Mouse (Mus musculus): ENCODE measurements around the gene Acat2. TPM values are rescaled to one million over a fixed set of nuclear protein-coding genes. Genes with fewer than 3 reads are reported as not detected.
"Not testable (repeated sequence)": the region's sequence is repeated elsewhere in the genome, so short reads cannot be mapped to it uniquely, and the experiment has no call there.

Gene Acat2
- polyA plus RNA-seq, 2 experiments, result 67.4 to 110 TPM

- ATAC-seq (ENCODE audit: low FRiP score, low read depth) (no peak), DNase-seq (ENCODE audit: low spot score) (no peak)
- H3K9ac ChIP-seq (ENCODE audit: low read depth, low read length, severe bottlenecking), result no peak overlapping the region
- no peak for TF ChIP-seq POLR2A (IDR thresholded peaks at IDR 0.05; ENCODE audit: borderline replicate concordance, extremely low read depth, insufficient read depth, insufficient read length)
- no peak overlapping the region for H3K4me3 ChIP-seq (replicated peaks; ENCODE audit: low read length)
- 100% methylated on average over 1 of the region's 1 CpGs for WGBS
- no peak overlapping the region for H3K4me2 ChIP-seq (replicated peaks; ENCODE audit: low read depth, low read length, severe bottlenecking)
- H3K27me3 ChIP-seq (ENCODE audit: control insufficient read depth, insufficient read depth, low read length), result no peaks in the 10 kb centered on the region
- peaks cover 72% of the 10 kb centered on the region for H3K36me3 ChIP-seq (ENCODE audit: control insufficient read depth, insufficient read depth, low read length)
- H3K9me3 ChIP-seq (ENCODE audit: control insufficient read depth, low read length), result no peaks in the 10 kb centered on the region
- no peak overlapping the region for H3K27ac ChIP-seq (replicated peaks; ENCODE audit: low read depth, low read length)
- H3K4me1 ChIP-seq (ENCODE audit: control insufficient read depth, insufficient read depth, low read length), result no peaks in the 10 kb centered on the region
Observed at GRCm38 (mm10) chr17:12978546-12978945, 18.0 kb upstream of the Acat2 start.

GRCm38 (mm10) chr17:12973851-12974250 lies 13.3 kb upstream of the Acat2 start:
- 81% methylated on average over 2 of the region's 2 CpGs for WGBS
- DNase-seq (ENCODE audit: low spot score) (no peak), ATAC-seq (ENCODE audit: low FRiP score, low read depth) (no peak)
- no peak for TF ChIP-seq POLR2A (IDR thresholded peaks at IDR 0.05; ENCODE audit: borderline replicate concordance, extremely low read depth, insufficient read depth, insufficient read length)
- H3K36me3 ChIP-seq (ENCODE audit: control insufficient read depth, insufficient read depth, low read length), result peaks cover 69% of the 10 kb centered on the region
- no peak overlapping the region for H3K4me3 ChIP-seq (replicated peaks; ENCODE audit: low read length)
- H3K4me1 ChIP-seq (ENCODE audit: control insufficient read depth, insufficient read depth, low read length), result no peaks in the 10 kb centered on the region
- H3K9ac ChIP-seq (ENCODE audit: low read depth, low read length, severe bottlenecking), result no peak overlapping the region
- H3K27me3 ChIP-seq (ENCODE audit: control insufficient read depth, insufficient read depth, low read length), result no peaks in the 10 kb centered on the region
- H3K4me2 ChIP-seq (replicated peaks; ENCODE audit: low read depth, low read length, severe bottlenecking), result no peak overlapping the region
- H3K27ac ChIP-seq (replicated peaks; ENCODE audit: low read depth, low read length), result no peak overlapping the region
- H3K9me3 ChIP-seq (ENCODE audit: control insufficient read depth, low read length), result no peaks in the 10 kb centered on the region

GRCm38 (mm10) chr17:12967173-12967572 lies 6.6 kb upstream of the Acat2 start:
- H3K27me3 ChIP-seq (ENCODE audit: control insufficient read depth, insufficient read depth, low read length), result no peaks in the 10 kb centered on the region
- H3K4me1 ChIP-seq (ENCODE audit: control insufficient read depth, insufficient read depth, low read length), result no peaks in the 10 kb centered on the region
- 85% methylated on average over 2 of the region's 2 CpGs for WGBS
- H3K27ac ChIP-seq (replicated peaks; ENCODE audit: low read depth, low read length), result no peak overlapping the region
- no peaks in the 10 kb centered on the region for H3K9me3 ChIP-seq (ENCODE audit: control insufficient read depth, low read length)
- ATAC-seq (ENCODE audit: low FRiP score, low read depth) (no peak), DNase-seq (ENCODE audit: low spot score) (no peak)
- no peak overlapping the region for H3K9ac ChIP-seq (ENCODE audit: low read depth, low read length, severe bottlenecking)
- H3K4me3 ChIP-seq (replicated peaks; ENCODE audit: low read length), result no peak overlapping the region
- TF ChIP-seq POLR2A (IDR thresholded peaks at IDR 0.05; ENCODE audit: borderline replicate concordance, extremely low read depth, insufficient read depth, insufficient read length), result no peak
- peaks cover 56% of the 10 kb centered on the region for H3K36me3 ChIP-seq (ENCODE audit: control insufficient read depth, insufficient read depth, low read length)
- H3K4me2 ChIP-seq (replicated peaks; ENCODE audit: low read depth, low read length, severe bottlenecking), result no peak overlapping the region

DNA sequence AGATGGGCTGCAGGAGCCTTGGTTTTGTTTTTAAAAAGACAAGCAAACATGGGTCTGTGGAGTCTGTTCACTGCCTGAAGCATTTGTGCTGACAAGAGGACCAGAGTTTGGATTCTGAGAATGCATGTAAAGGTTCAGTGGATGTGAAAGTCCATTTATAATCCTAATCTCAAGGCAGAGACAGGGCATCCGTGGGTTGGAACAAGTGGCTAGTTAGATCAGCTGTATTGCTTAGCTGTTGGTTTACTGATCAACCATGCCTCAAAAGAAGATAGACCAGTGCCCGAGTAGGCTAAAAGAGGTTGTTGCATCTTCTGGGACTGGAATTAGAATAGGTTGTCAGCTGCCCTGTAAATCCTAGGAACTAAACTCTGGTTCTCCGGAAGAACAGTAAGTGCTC lies 2.9 kb upstream of the Acat2 start:
- Histone ChIP-seq H3K4me1 (ENCODE audit: control insufficient read depth, insufficient read depth, low read length) (peaks cover 5% of the 10 kb centered on the region), H3K9ac (ENCODE audit: low read depth, low read length, severe bottlenecking) (no peak overlapping the region), H3K27me3 (ENCODE audit: control insufficient read depth, insufficient read depth, low read length) (no peaks in the 10 kb centered on the region), H3K4me3 (replicated peaks; ENCODE audit: low read length) (no peak overlapping the region), H3K27ac (replicated peaks; ENCODE audit: low read depth, low read length) (no peak overlapping the region), H3K36me3 (ENCODE audit: control insufficient read depth, insufficient read depth, low read length) (peaks cover 26% of the 10 kb centered on the region), H3K9me3 (ENCODE audit: control insufficient read depth, low read length) (no peaks in the 10 kb centered on the region), H3K4me2 (replicated peaks; ENCODE audit: low read depth, low read length, severe bottlenecking) (no peak overlapping the region)
- no peak for TF ChIP-seq POLR2A (IDR thresholded peaks at IDR 0.05; ENCODE audit: borderline replicate concordance, extremely low read depth, insufficient read depth, insufficient read length)
- DNase-seq (ENCODE audit: low spot score) (no peak), ATAC-seq (ENCODE audit: low FRiP score, low read depth) (no peak)
- WGBS, result 81% methylated on average over 3 of the region's 3 CpGs

DNA sequence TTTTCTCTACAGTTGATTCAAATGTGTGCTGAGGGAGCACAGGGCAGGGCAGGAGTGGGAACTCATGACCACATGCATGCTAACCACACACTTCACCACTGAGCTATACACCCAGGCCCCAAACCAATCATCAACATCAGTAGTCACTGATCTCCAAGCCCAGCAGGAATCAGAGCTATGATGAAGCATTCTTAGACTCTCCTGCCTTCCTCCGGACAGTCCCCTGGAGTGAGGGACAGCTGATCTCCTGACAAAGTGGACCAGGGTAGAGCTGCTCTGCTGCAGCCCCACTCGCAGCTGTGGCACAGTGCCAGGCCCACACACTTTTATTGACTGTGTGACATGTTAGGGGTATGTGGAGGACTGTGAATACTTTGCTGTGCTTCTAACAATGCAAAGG lies 1.2 kb downstream of the Acat2 start:
- H3K9me3 ChIP-seq (ENCODE audit: control insufficient read depth, low read length); H3K9ac ChIP-seq (ENCODE audit: low read depth, low read length, severe bottlenecking); H3K4me1 ChIP-seq (ENCODE audit: control insufficient read depth, insufficient read depth, low read length); H3K27me3 ChIP-seq (ENCODE audit: control insufficient read depth, insufficient read depth, low read length); H3K27ac ChIP-seq (replicated peaks; ENCODE audit: low read depth, low read length); ATAC-seq (ENCODE audit: low FRiP score, low read depth); DNase-seq (ENCODE audit: low spot score); H3K4me3 ChIP-seq (replicated peaks; ENCODE audit: low read length); H3K4me2 ChIP-seq (replicated peaks; ENCODE audit: low read depth, low read length, severe bottlenecking): not testable (repeated sequence)
- H3K36me3 ChIP-seq (ENCODE audit: control insufficient read depth, insufficient read depth, low read length), result peaks cover 14% of the 10 kb centered on the region
- 67% methylated on average over 1 of the region's 2 CpGs for WGBS

GRCm38 (mm10) chr17:12956664-12957063 lies 3.9 kb downstream of the Acat2 start:
- peaks cover 5% of the 10 kb centered on the region for H3K4me1 ChIP-seq (ENCODE audit: control insufficient read depth, insufficient read depth, low read length)
- H3K4me3 ChIP-seq (replicated peaks; ENCODE audit: low read length), result no peak overlapping the region
- 93% methylated on average over 8 of the region's 8 CpGs for WGBS
- peaks cover 32% of the 10 kb centered on the region for H3K36me3 ChIP-seq (ENCODE audit: control insufficient read depth, insufficient read depth, low read length)
- no peaks in the 10 kb centered on the region for H3K27me3 ChIP-seq (ENCODE audit: control insufficient read depth, insufficient read depth, low read length)
- TF ChIP-seq POLR2A (IDR thresholded peaks at IDR 0.05; ENCODE audit: borderline replicate concordance, extremely low read depth, insufficient read depth, insufficient read length), result no peak
- ATAC-seq (ENCODE audit: low FRiP score, low read depth), result no peak
- H3K27ac ChIP-seq (replicated peaks; ENCODE audit: low read depth, low read length), result no peak overlapping the region
- H3K9me3 ChIP-seq (ENCODE audit: control insufficient read depth, low read length), result no peaks in the 10 kb centered on the region
- H3K4me2 ChIP-seq (replicated peaks; ENCODE audit: low read depth, low read length, severe bottlenecking), result no peak overlapping the region
- H3K9ac ChIP-seq (ENCODE audit: low read depth, low read length, severe bottlenecking), result no peak overlapping the region
- no peak for DNase-seq (ENCODE audit: low spot score)
